Mouse (Mus musculus) intestine, postnatal 0 days (tissue): ENCODE results near the gene Znrf2. TPM values are rescaled to one million over a fixed set of nuclear protein-coding genes. Genes with fewer than 3 reads are reported as not detected.
A peak's percentile ranks its signal among the peaks of the same experiment; 100 is the strongest.

Experiments used
- ATAC-seq: fragments of 200-750 bp; cut with Nextera tagmentation; 2 replicates; pipeline ENCODE4 v1.8.0; 2017; ENCODE audit warnings: mild to moderate bottlenecking, moderate TSS enrichment, moderate library complexity
- H3K27ac ChIP-seq: fragments of 300-500 bp; sonication (generic); 2 replicates; pipeline ENCODE4 v1.5.1; 2014; ENCODE audit warnings: mild to moderate bottlenecking, low read depth, low read length, moderate library complexity
- H3K27me3 ChIP-seq: fragments of 300-500 bp; sonication (generic); replicated peaks from 2 replicates; pipeline ENCODE4 v1.6.1; 2014; ENCODE audit warnings: low read length, mixed read lengths; ENCODE audit not compliant: control insufficient read depth, insufficient read depth
- H3K36me3 ChIP-seq: fragments of 300-500 bp; sonication (generic); 2 replicates; pipeline ENCODE4 v1.6.1; 2014; ENCODE audit warnings: mild to moderate bottlenecking, moderate library complexity; ENCODE audit not compliant: control insufficient read depth, insufficient read depth
- H3K4me1 ChIP-seq: fragments of 300-500 bp; sonication (generic); replicated peaks from 2 replicates; pipeline ENCODE4 v1.6.1; 2014; ENCODE audit warnings: antibody characterized with exemption, low read length, mixed read lengths; ENCODE audit not compliant: control insufficient read depth, insufficient read depth
- H3K4me2 ChIP-seq: fragments of 300-500 bp; sonication (generic); replicated peaks from 2 replicates; pipeline ENCODE4 v1.6.1; 2014; ENCODE audit warnings: low read depth, mild to moderate bottlenecking, moderate library complexity
- H3K4me3 ChIP-seq: fragments of 300-500 bp; sonication (generic); 2 replicates; pipeline ENCODE4 v1.5.1; 2014; ENCODE audit warnings: low read depth, low read length
- H3K9ac ChIP-seq: fragments of 300-500 bp; sonication (generic); 2 replicates; pipeline ENCODE4 v1.6.1; 2014; ENCODE audit warnings: mild to moderate bottlenecking, low read depth, low read length
- H3K9me3 ChIP-seq: fragments of 300-500 bp; sonication (generic); 2 replicates; pipeline ENCODE4 v1.6.1; 2016; ENCODE audit warnings: mixed run types; ENCODE audit not compliant: control insufficient read depth
- CTCF ChIP-seq: sonication (generic); IDR thresholded peaks from 2 replicates; pipeline ENCODE4 v1.5.1; 2016; ENCODE audit warnings: low read depth, mild to moderate bottlenecking, control low read depth, antibody characterized with exemption, moderate library complexity
- WGBS: fragments of 180-500 bp; shearing (Covaris S2); extraction: QIAGEN DNeasy Blood & Tissue Kit; methylation state at CpG from one replicate; pipeline ENCODE4 v1.1.7; 2014; 5-methylcytosine and 5-hydroxymethylcytosine counted together
- polyA plus RNA-seq: library from polyadenylated mRNA; unstranded; fragments of >200 nt; fragmentation: Nextera tagmentation; extraction: Ambion mirVana; gene quantifications from 2 replicates; pipeline ENCODE4 v1.2.1, GENCODE M21; 2015

Gene Znrf2
- polyA plus RNA-seq, 1 experiment from 2014 or later = 7.8 TPM

DNA sequence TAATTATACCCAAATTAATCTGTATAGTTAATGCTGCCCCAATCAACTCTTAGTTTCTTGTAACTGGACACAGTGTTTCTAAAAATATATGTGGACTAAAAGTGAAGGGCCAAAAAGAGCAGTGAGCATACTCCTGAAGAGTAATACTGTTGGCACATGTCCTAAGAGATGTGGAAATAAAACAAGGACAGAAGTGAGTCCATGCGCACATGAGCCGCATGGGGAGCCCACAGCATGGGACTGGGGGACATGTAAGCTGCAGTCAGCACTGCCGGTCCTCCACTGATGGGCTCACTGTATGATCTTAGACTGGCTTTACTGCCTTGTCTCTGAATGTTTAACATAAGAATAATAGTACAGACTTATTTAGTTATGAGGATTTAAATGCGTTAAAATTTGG is 63.4 kb downstream of the Znrf2 start:
- 93% methylated on average over 4 of the region's 4 CpGs for WGBS
- H3K4me1 ChIP-seq = no peaks in the 10 kb centered on the region; the same call in 1 of the 2 replicates
- no peaks in the 10 kb centered on the region for H3K36me3 ChIP-seq
- no peak overlapping the region for H3K9ac ChIP-seq
- no peak for TF ChIP-seq CTCF
- ATAC-seq = no peak
- H3K4me2 ChIP-seq = no peak overlapping the region
- H3K9me3 ChIP-seq = no peaks in the 10 kb centered on the region
- H3K27me3 ChIP-seq = no peaks in the 10 kb centered on the region
- no peak overlapping the region for H3K27ac ChIP-seq
- H3K4me3 ChIP-seq = no peak overlapping the region

DNA sequence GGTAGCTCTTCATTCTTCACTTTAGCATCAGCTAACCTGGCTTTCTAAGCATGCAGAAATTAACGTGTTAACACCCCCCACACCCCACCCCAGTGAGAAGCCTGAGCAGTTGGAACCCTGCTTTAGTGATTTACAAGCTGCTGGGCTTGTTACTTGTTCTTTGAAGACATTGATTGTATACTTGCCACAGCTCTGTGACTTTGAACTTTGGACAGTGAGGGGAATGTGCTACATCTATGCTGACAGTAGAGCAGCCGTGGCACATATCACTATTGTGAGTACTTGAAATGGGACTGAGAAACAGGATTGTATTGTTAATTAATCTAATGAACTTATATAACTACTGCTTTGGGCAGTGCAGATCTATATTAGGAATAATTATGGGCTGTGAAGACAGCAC is 66.7 kb downstream of the Znrf2 start:
- 36% methylated on average over 2 of the region's 2 CpGs for WGBS
- no peak overlapping the region for H3K4me3 ChIP-seq
- H3K27ac ChIP-seq = peak overlapping the region; percentile 60; the same call in 1 of the 2 replicates
- no peak overlapping the region for H3K4me2 ChIP-seq
- H3K9me3 ChIP-seq = no peaks in the 10 kb centered on the region
- no peak for TF ChIP-seq CTCF
- no peaks in the 10 kb centered on the region; the same call in 1 of the 2 replicates for H3K4me1 ChIP-seq
- ATAC-seq = peak; percentile 75
- H3K27me3 ChIP-seq = no peaks in the 10 kb centered on the region
- H3K36me3 ChIP-seq = no peaks in the 10 kb centered on the region; the same call in 1 of the 2 replicates
- no peak overlapping the region for H3K9ac ChIP-seq

DNA sequence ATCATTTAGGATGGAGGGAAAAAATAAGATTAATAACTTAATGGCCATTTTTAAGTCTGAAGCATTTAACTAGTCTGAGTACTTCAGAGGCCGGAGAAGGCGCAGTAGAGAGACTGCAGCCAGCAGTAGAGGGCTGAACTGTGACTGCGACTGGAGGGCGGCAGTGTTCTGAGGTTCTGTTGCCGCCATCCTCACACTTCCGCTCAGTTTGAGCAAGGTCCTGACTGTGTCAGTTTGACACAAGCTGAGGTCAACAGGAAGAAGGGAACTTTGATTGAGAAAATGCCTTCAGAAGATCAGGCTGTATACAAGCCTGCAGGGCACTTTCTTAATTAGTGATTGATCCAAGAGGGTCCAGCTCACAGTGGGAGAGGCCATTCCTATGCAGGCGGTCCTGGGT is 69.5 kb downstream of the Znrf2 start:
- no peaks in the 10 kb centered on the region for H3K9me3 ChIP-seq
- ATAC-seq = no peak
- TF ChIP-seq CTCF = no peak
- no peaks in the 10 kb centered on the region for H3K27me3 ChIP-seq
- H3K36me3 ChIP-seq = no peaks in the 10 kb centered on the region; the same call in 1 of the 2 replicates
- H3K9ac ChIP-seq = no peak overlapping the region
- 77% methylated on average over 7 of the region's 7 CpGs for WGBS
- H3K4me2 ChIP-seq = no peak overlapping the region
- no peaks in the 10 kb centered on the region; the same call in 1 of the 2 replicates for H3K4me1 ChIP-seq
- H3K4me3 ChIP-seq = no peak overlapping the region
- H3K27ac ChIP-seq = no peak overlapping the region

DNA sequence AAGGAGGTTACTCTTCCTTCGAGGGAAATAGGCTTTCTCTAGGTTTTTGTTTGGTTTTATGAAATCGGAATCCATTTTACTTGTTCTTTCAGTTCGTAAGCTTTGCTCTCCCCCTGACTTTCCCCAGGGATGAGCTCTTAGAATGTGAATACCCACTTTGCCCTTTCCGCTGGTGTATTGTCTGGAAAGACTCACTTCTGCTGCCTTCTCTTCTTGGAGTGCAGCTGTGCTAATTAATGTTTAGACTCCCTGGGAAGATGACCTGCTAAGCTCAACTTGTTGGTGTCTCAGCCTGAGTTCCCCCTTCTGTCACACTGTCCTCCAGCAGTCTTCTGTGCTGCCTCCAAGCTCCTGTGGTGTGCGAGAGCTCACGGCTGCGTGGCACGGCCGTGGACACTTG is 73.5 kb downstream of the Znrf2 start:
- Histone ChIP-seq H3K4me3 (no peak overlapping the region), H3K4me1 (no peaks in the 10 kb centered on the region), H3K27ac (no peak overlapping the region), H3K4me2 (no peak overlapping the region), H3K9me3 (no peaks in the 10 kb centered on the region), H3K9ac (no peak overlapping the region), H3K36me3 (no peaks in the 10 kb centered on the region; the same call in 1 of the 2 replicates), H3K27me3 (no peaks in the 10 kb centered on the region)
- no peak for TF ChIP-seq CTCF
- 85% methylated on average over 9 of the region's 9 CpGs for WGBS
- no peak for ATAC-seq

DNA sequence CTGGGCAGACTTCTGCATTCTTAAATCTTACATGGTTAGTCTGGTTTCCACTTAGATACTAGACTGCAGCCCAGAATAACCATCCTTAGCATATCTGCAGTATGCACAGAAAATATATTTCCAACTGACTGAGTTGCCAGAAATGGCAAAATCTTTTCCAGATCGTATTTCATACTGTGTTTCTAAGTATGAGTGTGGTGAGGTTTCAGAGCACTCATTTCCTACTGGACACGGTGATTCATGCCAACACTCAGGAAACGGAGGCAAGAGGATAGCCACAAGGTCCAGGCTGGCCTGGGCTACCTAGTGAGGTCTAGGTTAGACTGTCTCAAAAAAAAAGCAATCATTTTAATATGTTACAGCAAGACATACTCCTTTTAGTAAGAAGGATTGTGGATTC is 74.7 kb downstream of the Znrf2 start:
- Histone ChIP-seq H3K4me1 (no peaks in the 10 kb centered on the region), H3K36me3 (no peaks in the 10 kb centered on the region; the same call in 1 of the 2 replicates), H3K4me3 (no peak overlapping the region), H3K4me2 (no peak overlapping the region), H3K9me3 (no peaks in the 10 kb centered on the region), H3K9ac (no peak overlapping the region), H3K27ac (no peak overlapping the region), H3K27me3 (no peaks in the 10 kb centered on the region)
- 73% methylated on average over 3 of the region's 3 CpGs for WGBS
- TF ChIP-seq CTCF = no peak
- ATAC-seq = no peak

DNA sequence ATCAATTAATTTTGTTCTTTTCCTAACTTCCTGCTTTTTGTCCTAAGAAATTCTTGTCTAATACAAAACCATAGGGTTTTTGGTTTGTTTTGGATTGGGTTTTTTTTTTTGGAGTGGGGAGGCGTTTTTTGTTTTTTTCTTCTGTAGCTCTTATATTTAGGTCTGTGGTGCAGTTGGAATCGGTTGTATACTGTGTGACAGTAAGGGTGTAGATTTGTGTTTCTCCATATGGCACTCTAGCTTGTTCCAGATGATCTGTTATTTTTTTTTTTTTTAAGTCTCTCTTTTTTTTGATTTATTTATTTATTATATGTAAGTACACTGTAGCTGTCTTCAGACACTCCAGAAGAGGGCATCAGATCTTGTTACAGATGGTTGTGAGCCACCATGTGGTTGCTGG is 83.5 kb downstream of the Znrf2 start:
- Histone ChIP-seq H3K27me3 (no peaks in the 10 kb centered on the region), H3K36me3 (no peaks in the 10 kb centered on the region), H3K9me3 (no peaks in the 10 kb centered on the region), H3K4me3 (no peak overlapping the region), H3K27ac (no peak overlapping the region), H3K4me2 (no peak overlapping the region), H3K4me1 (no peaks in the 10 kb centered on the region), H3K9ac (no peak overlapping the region)
- no peak for ATAC-seq
- WGBS = 79% methylated on average over 2 of the region's 2 CpGs
- no peak for TF ChIP-seq CTCF

DNA sequence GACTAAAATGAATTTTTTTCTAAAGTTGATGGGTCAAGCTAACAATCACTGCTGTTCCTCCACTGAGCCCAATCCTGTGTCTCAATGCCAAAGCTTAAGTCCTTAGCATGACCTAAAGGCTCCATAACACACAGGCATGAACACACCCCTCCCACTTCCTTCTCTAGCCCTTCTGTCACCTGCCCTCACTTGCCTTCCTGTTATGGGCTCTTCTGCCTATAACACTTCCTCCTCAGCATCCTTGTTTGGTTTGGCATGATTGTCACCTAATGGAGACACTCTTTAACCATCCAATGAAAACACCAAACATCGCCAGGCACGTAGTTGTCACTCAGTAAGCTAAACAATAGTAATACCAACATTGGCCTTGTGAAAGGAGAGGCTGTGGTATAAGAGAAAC is 85.8 kb downstream of the Znrf2 start:
- no peak for TF ChIP-seq CTCF
- no peaks in the 10 kb centered on the region for H3K36me3 ChIP-seq
- H3K9me3 ChIP-seq = no peaks in the 10 kb centered on the region
- no peak for ATAC-seq
- H3K27me3 ChIP-seq = no peaks in the 10 kb centered on the region
- H3K4me3 ChIP-seq = no peak overlapping the region
- no peak overlapping the region for H3K4me2 ChIP-seq
- H3K9ac ChIP-seq = no peak overlapping the region
- 86% methylated on average over 2 of the region's 2 CpGs for WGBS
- 0 out of 2 replicates have a peak, but pooled peaks cover 5% of the 10 kb centered on the region for H3K4me1 ChIP-seq
- no peak overlapping the region for H3K27ac ChIP-seq
